Mouse (Mus musculus) layer of hippocampus, postnatal 36 days (tissue): Measurements from ENCODE around the gene Utp15. TPM values are rescaled to one million over a fixed set of nuclear protein-coding genes. Genes with fewer than 3 reads are reported as not detected.

Source experiments
- DNase-seq, 2 experiments: peaks; one replicate each; pipeline ENCODE4 v3.0.0; 2022
- total RNA-seq, 2 experiments: library from RNA; stranded (reverse); gene quantifications; 2 replicates each; pipeline ENCODE4 v1.2.3; 2021

Utp15 gene
- total RNA-seq: 10 to 100 TPM; 20.6 to 20.7 TPM

DNA sequence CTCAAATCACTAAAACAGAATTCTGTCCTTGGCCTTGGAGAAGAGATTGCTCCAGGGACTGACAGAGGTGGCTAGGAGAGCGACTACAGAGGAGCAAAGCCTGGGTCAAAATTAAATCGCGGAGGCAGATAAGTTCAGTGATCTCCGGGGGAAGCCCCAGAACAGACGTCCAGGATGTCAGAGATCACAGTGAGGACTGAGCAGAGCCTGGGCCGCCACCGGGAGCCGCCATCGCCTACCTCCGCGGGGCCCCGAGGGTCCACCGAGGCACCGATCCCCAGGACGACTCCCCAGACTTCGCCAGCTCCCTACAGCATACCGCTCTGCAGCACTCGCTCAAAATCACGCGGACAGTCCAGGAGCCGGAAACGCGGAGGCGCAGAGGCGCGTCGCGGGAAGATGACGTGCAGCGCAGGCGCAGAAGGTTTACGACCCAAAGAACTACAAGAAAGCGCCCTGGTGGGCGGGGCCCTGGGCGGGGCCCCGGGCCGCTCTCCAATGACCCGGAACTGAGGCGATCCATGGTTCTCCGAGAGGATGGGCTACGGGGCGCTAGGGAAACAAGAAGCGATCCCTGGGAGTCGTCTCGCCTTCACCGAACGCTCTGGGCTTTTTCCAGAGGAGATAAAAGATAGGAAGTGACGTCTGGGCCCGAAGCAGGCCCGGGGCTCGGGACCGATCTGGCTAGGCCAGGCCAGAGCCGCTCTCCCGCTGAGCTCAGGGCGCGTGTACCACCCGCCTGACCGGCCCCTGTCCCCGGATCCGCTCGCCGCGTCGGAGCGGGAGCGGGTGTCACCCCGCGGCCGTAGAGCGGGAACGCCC is at the start of gene Utp15, which contains the start of gene Ankra2:
TSS of gene Utp15 (minus strand) at position 406 of the 822 bp plus-strand sequence.
TSS of gene Ankra2 (plus strand) at position 439 of the 822 bp plus-strand sequence.
- DNase-seq: peak; percentile 98 to 99

DNA sequence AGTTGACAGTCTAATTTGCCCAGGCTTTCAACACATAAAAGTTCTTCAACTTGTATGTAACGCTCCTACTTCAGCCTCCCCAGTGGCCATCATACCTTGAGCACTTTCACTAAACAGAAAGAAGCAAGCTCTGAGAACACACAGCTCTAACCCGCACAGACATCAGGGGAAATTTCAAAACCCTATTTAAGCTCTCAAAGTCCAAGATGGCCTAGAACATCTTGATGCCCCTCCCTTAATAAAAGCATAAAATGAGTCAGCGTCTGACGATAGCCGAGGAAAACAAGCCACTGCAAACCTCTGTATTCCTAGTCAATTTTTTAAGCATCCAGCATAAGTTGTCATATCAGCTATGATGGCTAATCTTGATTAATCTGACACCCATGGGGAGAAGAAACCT is 48.8 kb upstream of the Utp15 start:
- DNase-seq: no peak

GRCm38 (mm10) chr13:98308724-98309123 is 45.9 kb upstream of the Utp15 start:
- DNase-seq: no peak

DNA sequence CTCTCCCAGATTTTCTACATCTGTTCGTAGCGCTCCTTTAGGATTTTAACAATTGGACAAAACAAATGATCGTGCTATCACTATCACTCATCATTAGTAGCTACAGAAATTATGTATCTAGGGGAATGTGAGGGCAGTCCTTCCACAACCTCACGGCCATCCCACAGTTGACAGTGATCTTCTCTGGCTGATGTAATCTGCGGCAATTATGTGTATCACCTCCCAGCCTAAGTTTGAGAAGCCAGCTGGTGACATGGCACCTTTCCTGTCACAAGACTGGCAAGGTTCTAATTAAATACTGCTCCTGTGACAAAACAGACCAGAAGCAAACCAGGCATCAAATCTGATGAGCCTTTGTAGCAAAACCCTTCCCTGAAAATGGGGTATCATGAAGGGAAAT is 45.2 kb upstream of the Utp15 start:
- DNase-seq: no peak

- no peak for DNase-seq
These were observed 44.1 kb upstream of the Utp15 start for GRCm38 (mm10) chr13:98306852-98307475.

DNA sequence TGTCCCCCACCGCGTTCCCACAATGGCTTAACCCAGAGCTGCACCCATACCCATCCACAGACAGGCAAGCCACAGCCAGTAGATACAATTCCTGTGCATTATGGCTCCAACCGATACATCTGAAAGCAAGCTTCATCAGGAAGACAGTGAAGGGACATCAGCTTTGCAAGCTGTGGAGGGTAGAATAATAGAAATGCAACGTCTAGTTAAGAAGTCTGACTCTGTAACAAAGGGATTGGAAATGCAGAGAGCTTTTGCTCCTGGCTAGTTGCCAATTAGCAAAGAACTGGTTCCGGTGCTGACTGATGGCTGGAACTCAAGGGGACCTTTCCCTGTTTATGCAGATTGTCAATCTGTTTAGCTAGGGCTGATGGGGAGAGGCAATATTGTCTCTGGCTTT is 43.6 kb upstream of the Utp15 start:
- DNase-seq: no peak

GRCm38 (mm10) chr13:98305257-98305656 is 42.4 kb upstream of the Utp15 start:
- no peak for DNase-seq

- DNase-seq: peak; percentile 66 to 75
These were observed 36.3 kb upstream of the Utp15 start for GRCm38 (mm10) chr13:98298833-98299758.

- no peak for DNase-seq
These were observed 35.1 kb upstream of the Utp15 start for GRCm38 (mm10) chr13:98297883-98298482.

- DNase-seq: no peak
These were observed 33.2 kb upstream of the Utp15 start for GRCm38 (mm10) chr13:98296072-98296471.

- DNase-seq: no peak
These were observed 28.9 kb upstream of the Utp15 start for GRCm38 (mm10) chr13:98291712-98292111.

DNA sequence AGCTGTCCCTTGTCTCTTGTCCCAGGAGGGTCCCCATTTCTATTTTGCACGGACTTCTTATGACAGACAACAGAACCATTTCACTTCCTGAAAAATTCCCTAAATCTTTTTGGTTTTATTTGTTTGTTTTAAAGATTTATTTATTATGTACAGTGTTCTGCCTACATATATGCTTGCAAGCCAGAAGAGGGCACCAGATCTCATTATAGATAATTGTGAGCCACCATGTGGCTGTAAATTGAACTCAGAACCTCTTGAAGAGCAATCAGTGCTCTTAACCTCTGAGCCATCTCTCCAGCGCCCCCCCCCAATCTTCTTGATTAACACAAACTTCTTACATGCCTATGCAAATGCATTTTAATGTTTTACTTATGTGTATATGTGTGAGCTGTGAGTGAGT is 27.9 kb upstream of the Utp15 start:
- no peak for DNase-seq

- DNase-seq: no peak
These were observed 18.3 kb upstream of the Utp15 start for GRCm38 (mm10) chr13:98280990-98281650.

- no peak for DNase-seq
These were observed 16.8 kb upstream of the Utp15 start, which contains the start of gene Gm21976 for GRCm38 (mm10) chr13:98279686-98280085. Gm21976 (plus strand) TSS chr13:98279887.

- no peak for DNase-seq
These were observed 14.7 kb upstream of the Utp15 start for GRCm38 (mm10) chr13:98277501-98277900.

GRCm38 (mm10) chr13:98276253-98276652 is 13.4 kb upstream of the Utp15 start:
- DNase-seq: no peak

DNA sequence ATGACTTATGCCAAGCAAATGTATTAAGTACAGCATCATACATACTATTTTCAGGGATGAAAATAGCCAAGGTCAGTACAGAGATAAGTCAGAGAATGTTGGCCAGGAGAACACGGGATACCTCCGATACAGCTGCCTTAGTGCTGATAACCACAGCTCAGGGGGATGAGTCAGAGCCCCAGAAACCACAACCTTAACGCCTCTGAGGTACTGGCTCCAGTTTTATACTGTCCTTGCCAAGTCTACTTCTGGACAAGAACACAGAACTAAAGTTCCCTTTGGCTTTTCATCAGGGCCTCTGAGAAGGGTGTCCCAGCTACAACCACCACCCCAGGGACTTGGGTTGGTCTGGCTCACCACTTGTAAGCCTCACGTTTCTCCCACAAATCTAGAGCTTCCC is 12.8 kb upstream of the Utp15 start:
- no peak for DNase-seq

DNA sequence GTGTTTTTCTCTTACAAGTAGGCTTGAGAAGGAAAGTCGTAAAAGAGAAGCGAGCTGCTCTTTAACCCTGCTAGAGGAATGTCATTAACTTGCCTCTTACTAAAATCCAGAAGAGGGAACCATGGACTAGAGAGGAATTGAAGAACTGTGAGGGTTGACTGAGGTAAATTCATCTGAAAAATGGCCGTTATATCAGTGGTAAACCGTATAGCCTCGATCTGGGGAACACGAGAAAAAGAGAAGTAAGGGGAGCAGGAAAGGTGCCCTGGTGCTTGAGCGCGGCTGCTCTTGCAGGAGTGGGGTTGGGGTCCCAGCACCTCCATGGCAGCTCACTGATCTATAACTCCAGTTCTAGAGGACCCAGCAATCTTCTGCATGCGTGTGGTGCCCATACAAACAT is 11.2 kb upstream of the Utp15 start:
- DNase-seq: no peak

GRCm38 (mm10) chr13:98264111-98264510 is 1.3 kb upstream of the Utp15 start:
- DNase-seq: no peak

- DNase-seq: no peak
These were observed 682 bp upstream of the Utp15 start for GRCm38 (mm10) chr13:98263458-98263987.

- DNase-seq: peak; percentile 61 to 70
These were observed 7.9 kb downstream of the Utp15 start for GRCm38 (mm10) chr13:98254921-98255320.
